Mouse (Mus musculus) ovary, postnatal 36 days (tissue): ENCODE measurements at regions not wholly inside any gene's neighbourhood (a gene's known extent, or its start where the extent isn't known, plus 50 kb on each side); places are given as distances from the start of the nearest gene placed in this dataset.

Experiments
- DNase-seq: peaks from one replicate; pipeline ENCODE4 v3.0.0; 2022; ENCODE audit warnings: low spot score, mixed read lengths

GRCm38 (mm10) chr8:44765677-44766076 lies 169.6 kb upstream of the Fat1 start:
- no peak for DNase-seq

GRCm38 (mm10) chr8:44766111-44766873 lies 169.0 kb upstream of the Fat1 start:
- DNase-seq, result no peak

GRCm38 (mm10) chr8:44767271-44767670 lies 168.0 kb upstream of the Fat1 start:
- no peak for DNase-seq

GRCm38 (mm10) chr8:44779212-44779611 lies 156.0 kb upstream of the Fat1 start:
- DNase-seq, result no peak

- no peak for DNase-seq
Observed at GRCm38 (mm10) chr8:44782421-44782820, 152.8 kb upstream of the Fat1 start.

- no peak for DNase-seq
Observed at GRCm38 (mm10) chr8:44785161-44785560, 150.1 kb upstream of the Fat1 start.

GRCm38 (mm10) chr8:44786740-44787139 lies 148.5 kb upstream of the Fat1 start:
- DNase-seq, result no peak

- no peak for DNase-seq
Observed at GRCm38 (mm10) chr8:44788290-44788689, 147.0 kb upstream of the Fat1 start.

- no peak for DNase-seq
Observed at GRCm38 (mm10) chr8:44799513-44799912, 135.7 kb upstream of the Fat1 start.

GRCm38 (mm10) chr8:44800827-44801273 lies 134.4 kb upstream of the Fat1 start:
- peak; percentile 13 for DNase-seq

- DNase-seq, result no peak
Observed at GRCm38 (mm10) chr8:44801604-44802206, 133.5 kb upstream of the Fat1 start.

GRCm38 (mm10) chr8:44802331-44802730 lies 132.9 kb upstream of the Fat1 start:
- no peak for DNase-seq

- DNase-seq, result no peak
Observed at GRCm38 (mm10) chr8:44804414-44805178, 130.7 kb upstream of the Fat1 start.

GRCm38 (mm10) chr8:44805179-44805815 lies 129.9 kb upstream of the Fat1 start:
- no peak for DNase-seq

- no peak for DNase-seq
Observed at GRCm38 (mm10) chr8:44812360-44812759, 122.9 kb upstream of the Fat1 start.

- DNase-seq, result no peak
Observed at GRCm38 (mm10) chr8:44817532-44818157, 117.6 kb upstream of the Fat1 start.

GRCm38 (mm10) chr8:44819270-44819669 lies 116.0 kb upstream of the Fat1 start:
- no peak for DNase-seq

GRCm38 (mm10) chr8:44819691-44820090 lies 115.6 kb upstream of the Fat1 start:
- no peak for DNase-seq

GRCm38 (mm10) chr8:44825183-44825757 lies 110.0 kb upstream of the Fat1 start:
- DNase-seq, result no peak

- DNase-seq, result peak; percentile 73
Observed at GRCm38 (mm10) chr8:44826936-44827335, 108.3 kb upstream of the Fat1 start.

- DNase-seq, result no peak
Observed at GRCm38 (mm10) chr8:44828026-44828425, 107.2 kb upstream of the Fat1 start.

GRCm38 (mm10) chr8:44838431-44838830 lies 96.8 kb upstream of the Fat1 start:
- no peak for DNase-seq
